Mouse (Mus musculus): ENCODE measurements at regions not wholly inside any gene's neighbourhood (a gene's known extent, or its start where the extent isn't known, plus 50 kb on each side); places are given as distances from the start of the nearest gene placed in this dataset.

- H3K9me3 ChIP-seq (ENCODE audit: low read length), result no peaks in the 10 kb centered on the region
- H3K4me2 ChIP-seq (ENCODE audit: low read depth, low read length), result no peak overlapping the region
- H3K4me1 ChIP-seq (ENCODE audit: insufficient read depth, low read length), result no peaks in the 10 kb centered on the region
- no peak for ATAC-seq
- TF ChIP-seq CTCF (IDR thresholded peaks at IDR 0.05; ENCODE audit: low read depth), result no peak
- H3K9ac ChIP-seq (replicated peaks; ENCODE audit: low read length), result no peak overlapping the region
- 70% methylated on average over 7 of the region's 7 CpGs for WGBS
- H3K27ac ChIP-seq, result no peak overlapping the region
- no peak overlapping the region for H3K4me3 ChIP-seq (ENCODE audit: low read length)
- H3K36me3 ChIP-seq (ENCODE audit: insufficient read depth, low read length), result no peaks in the 10 kb centered on the region
- no peaks in the 10 kb centered on the region for H3K27me3 ChIP-seq (ENCODE audit: insufficient read depth, low read length)
- DNase-seq (ENCODE audit: low spot score), result no peak
Measured at GRCm38 (mm10) chr3:81554773-81555172, 377.6 kb upstream of the Ctso start.

DNA sequence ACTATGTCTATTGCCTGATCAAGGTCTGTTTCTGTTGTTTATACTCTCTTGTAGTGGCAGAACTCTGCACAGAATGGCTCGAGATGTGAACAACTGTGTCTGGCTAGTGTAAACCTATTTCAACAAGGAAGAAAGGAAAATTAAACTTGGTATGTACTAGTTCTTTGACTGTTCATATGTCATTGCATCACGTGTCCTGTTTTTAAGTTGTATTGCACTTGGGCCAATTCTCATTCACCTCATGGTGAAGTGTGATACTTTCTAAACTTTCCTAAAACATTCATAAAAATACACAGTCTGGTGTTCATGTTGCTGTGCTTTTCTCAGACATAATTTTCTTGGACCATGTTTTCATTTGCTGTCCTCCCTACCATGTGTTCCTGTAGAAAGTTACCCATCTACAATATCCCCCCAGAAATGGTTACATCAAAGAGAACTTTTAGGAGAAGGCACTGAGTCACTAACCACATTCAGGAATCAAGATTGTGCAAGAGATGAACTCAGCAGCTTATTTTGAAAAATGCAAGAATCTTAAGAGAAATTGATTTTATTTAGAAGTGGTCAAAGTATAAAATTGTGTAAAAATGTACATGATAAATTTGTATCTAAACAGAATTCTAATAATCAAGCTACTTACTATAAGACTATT lies 369.7 kb upstream of the Ctso start:
- TF ChIP-seq CTCF (IDR thresholded peaks at IDR 0.05; ENCODE audit: low read depth), result no peak
- ATAC-seq, result no peak
- Histone ChIP-seq H3K4me2 (ENCODE audit: low read depth, low read length) (no peak overlapping the region), H3K9ac (replicated peaks; ENCODE audit: low read length) (no peak overlapping the region), H3K4me1 (ENCODE audit: insufficient read depth, low read length) (no peaks in the 10 kb centered on the region), H3K27me3 (ENCODE audit: insufficient read depth, low read length) (no peaks in the 10 kb centered on the region), H3K27ac (no peak overlapping the region), H3K9me3 (ENCODE audit: low read length) (no peaks in the 10 kb centered on the region), H3K4me3 (ENCODE audit: low read length) (no peak overlapping the region), H3K36me3 (ENCODE audit: insufficient read depth, low read length) (no peaks in the 10 kb centered on the region)
- no peak for DNase-seq (ENCODE audit: low spot score)
- 92% methylated on average over 2 of the region's 2 CpGs for WGBS

DNA sequence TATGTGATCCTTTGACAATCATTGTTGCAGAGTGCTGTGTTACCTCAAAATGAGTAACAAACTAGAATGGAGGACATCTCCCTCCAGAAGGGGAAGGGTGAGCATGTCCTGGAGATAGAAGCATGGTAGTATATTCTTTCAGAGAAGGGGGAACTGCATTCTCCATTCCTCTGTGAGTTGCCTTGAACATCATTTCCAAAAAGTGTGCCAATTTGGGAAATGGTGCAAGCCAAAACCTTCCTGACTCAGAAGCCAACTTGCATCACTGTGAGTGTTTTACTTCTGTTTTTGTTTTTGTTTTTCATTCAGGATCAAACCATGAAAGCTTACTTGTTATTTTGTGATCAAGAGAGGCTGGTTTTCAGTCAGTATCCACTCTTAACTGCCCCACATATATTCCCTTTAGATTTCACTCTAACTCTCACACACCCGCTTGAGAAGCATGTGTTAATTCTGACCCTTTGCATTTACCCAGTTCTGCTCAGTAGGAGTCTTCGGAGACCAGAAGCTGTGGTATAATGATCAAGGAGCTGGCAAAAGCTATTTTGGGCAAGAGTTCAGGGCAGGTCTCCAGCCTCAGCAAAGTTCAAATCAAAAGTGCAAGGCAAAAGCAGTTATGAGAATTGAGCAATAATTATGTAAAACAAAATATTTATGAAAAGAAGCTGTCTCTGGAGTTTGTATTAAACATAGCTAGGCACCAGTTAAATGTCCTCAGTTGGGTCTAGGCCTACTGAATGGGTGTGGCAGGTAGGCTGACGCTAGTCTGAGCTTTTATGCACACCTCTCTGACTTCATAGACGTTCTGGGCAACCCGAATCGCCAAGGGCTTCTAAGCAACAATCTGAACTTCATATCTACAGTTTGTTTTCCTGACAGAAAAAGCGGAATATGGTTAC lies 368.3 kb upstream of the Ctso start:
- TF ChIP-seq CTCF (IDR thresholded peaks at IDR 0.05; ENCODE audit: low read depth), result no peak
- ATAC-seq, result no peak
- no peaks in the 10 kb centered on the region for H3K27me3 ChIP-seq (ENCODE audit: insufficient read depth, low read length)
- H3K36me3 ChIP-seq (ENCODE audit: insufficient read depth, low read length), result no peaks in the 10 kb centered on the region
- no peak for DNase-seq (ENCODE audit: low spot score)
- no peaks in the 10 kb centered on the region for H3K9me3 ChIP-seq (ENCODE audit: low read length)
- H3K4me1 ChIP-seq (ENCODE audit: insufficient read depth, low read length), result no peaks in the 10 kb centered on the region
- H3K9ac ChIP-seq (replicated peaks; ENCODE audit: low read length), result no peak overlapping the region
- no peak overlapping the region for H3K4me3 ChIP-seq (ENCODE audit: low read length)
- H3K27ac ChIP-seq, result no peak overlapping the region
- H3K4me2 ChIP-seq (ENCODE audit: low read depth, low read length), result no peak overlapping the region
- 87% methylated on average over 7 of the region's 7 CpGs for WGBS

DNA sequence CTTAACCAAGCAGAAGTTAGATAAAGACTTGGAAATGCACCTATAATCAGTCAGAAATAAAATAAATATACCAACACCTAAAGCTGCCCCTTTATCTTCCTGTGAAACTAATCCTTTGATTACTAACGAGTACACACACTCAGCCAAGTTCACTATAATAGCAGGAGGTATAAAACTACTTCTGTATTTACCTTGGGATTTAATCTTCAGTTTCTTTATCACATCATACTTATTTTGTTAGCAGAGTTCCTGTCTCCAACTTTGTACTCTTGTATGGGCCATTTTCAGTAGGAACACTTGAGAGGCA lies 367.7 kb upstream of the Ctso start:
- ATAC-seq, result no peak

GRCm38 (mm10) chr3:81583387-81584027 lies 348.9 kb upstream of the Ctso start:
- no peaks in the 10 kb centered on the region for H3K27me3 ChIP-seq (ENCODE audit: insufficient read depth, low read length)
- DNase-seq (ENCODE audit: low spot score) (no peak), ATAC-seq (no peak)
- no peak for TF ChIP-seq CTCF (IDR thresholded peaks at IDR 0.05; ENCODE audit: low read depth)
- H3K4me3 ChIP-seq (ENCODE audit: low read length), result no peak overlapping the region
- no peaks in the 10 kb centered on the region for H3K36me3 ChIP-seq (ENCODE audit: insufficient read depth, low read length)
- no peaks in the 10 kb centered on the region for H3K4me1 ChIP-seq (ENCODE audit: insufficient read depth, low read length)
- no peak overlapping the region for H3K27ac ChIP-seq
- no peak overlapping the region for H3K9ac ChIP-seq (replicated peaks; ENCODE audit: low read length)
- H3K4me2 ChIP-seq (ENCODE audit: low read depth, low read length), result no peak overlapping the region
- H3K9me3 ChIP-seq (ENCODE audit: low read length), result no peaks in the 10 kb centered on the region
- 58% methylated on average over 7 of the region's 7 CpGs for WGBS

More for the DNA sequence above, 367.7 kb upstream of the Ctso start:
- Histone ChIP-seq H3K36me3 (ENCODE audit: insufficient read depth, low read length) (no peaks in the 10 kb centered on the region), H3K27me3 (ENCODE audit: insufficient read depth, low read length) (no peaks in the 10 kb centered on the region), H3K27ac (no peak overlapping the region), H3K4me3 (ENCODE audit: low read length) (no peak overlapping the region), H3K4me1 (ENCODE audit: insufficient read depth, low read length) (no peaks in the 10 kb centered on the region), H3K9ac (replicated peaks; ENCODE audit: low read length) (no peak overlapping the region), H3K4me2 (ENCODE audit: low read depth, low read length) (no peak overlapping the region), H3K9me3 (ENCODE audit: low read length) (no peaks in the 10 kb centered on the region)
- DNase-seq (ENCODE audit: low spot score), result no peak
- WGBS, result 67% methylated on average over 1 of the region's 1 CpGs
- TF ChIP-seq CTCF (IDR thresholded peaks at IDR 0.05; ENCODE audit: low read depth), result no peak

DNA sequence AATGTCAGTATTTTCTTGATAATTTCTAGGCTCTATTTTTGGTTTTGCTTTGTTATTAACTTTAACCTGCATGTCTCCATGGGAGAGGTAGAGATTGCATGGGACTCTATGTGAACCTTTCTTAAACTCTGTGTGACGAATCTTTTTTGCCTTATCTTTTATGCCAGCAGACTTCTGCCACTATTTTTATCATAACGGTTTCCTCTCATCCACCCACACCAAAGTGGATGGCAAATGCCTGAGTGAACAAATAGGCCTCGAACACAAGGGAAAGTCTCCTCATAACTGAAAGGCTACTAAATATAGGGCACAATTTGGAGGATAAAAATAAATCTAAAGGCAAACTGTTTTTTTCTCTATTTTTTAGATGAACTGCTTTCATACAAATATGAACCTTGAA lies 343.3 kb upstream of the Ctso start:
- no peak for TF ChIP-seq CTCF (IDR thresholded peaks at IDR 0.05; ENCODE audit: low read depth)
- ATAC-seq (no peak), DNase-seq (ENCODE audit: low spot score) (no peak)
- no peak overlapping the region for H3K4me3 ChIP-seq (ENCODE audit: low read length)
- H3K36me3 ChIP-seq (ENCODE audit: insufficient read depth, low read length), result no peaks in the 10 kb centered on the region
- H3K4me2 ChIP-seq (ENCODE audit: low read depth, low read length), result no peak overlapping the region
- WGBS, result 87% methylated on average over 3 of the region's 3 CpGs
- H3K9me3 ChIP-seq (ENCODE audit: low read length), result no peaks in the 10 kb centered on the region
- H3K4me1 ChIP-seq (ENCODE audit: insufficient read depth, low read length), result no peaks in the 10 kb centered on the region
- H3K9ac ChIP-seq (replicated peaks; ENCODE audit: low read length), result no peak overlapping the region
- no peak overlapping the region for H3K27ac ChIP-seq
- no peaks in the 10 kb centered on the region for H3K27me3 ChIP-seq (ENCODE audit: insufficient read depth, low read length)
